Mouse (Mus musculus) CD8-positive naive resting alpha-beta T cell, adult 2 months (primary cell): ENCODE data around the gene Ddn.

Source experiments
- DNase-seq, 2 experiments: peaks; one replicate each; pipeline ENCODE4 v3.0.0; 2022; ENCODE audit warnings: low read depth in 2 of 2, low spot score in 2 of 2

The Ddn gene

GRCm38 (mm10) chr15:98799396-98799795 lies 9.9 kb downstream of the Ddn start:
- peak; percentile 73 to 74 for DNase-seq

- no peak for DNase-seq
Measured at GRCm38 (mm10) chr15:98798903-98799302, 10.4 kb downstream of the Ddn start.

- DNase-seq: no peak
Measured at GRCm38 (mm10) chr15:98797835-98798492, 11.3 kb downstream of the Ddn start.

GRCm38 (mm10) chr15:98796803-98797595 lies 12.3 kb downstream of the Ddn start:
- no peak for DNase-seq

GRCm38 (mm10) chr15:98793141-98793698 lies 16.1 kb downstream of the Ddn start:
- no peak for DNase-seq

GRCm38 (mm10) chr15:98792233-98793020 lies 16.9 kb downstream of the Ddn start:
- no peak for DNase-seq

- no peak for DNase-seq
Measured at GRCm38 (mm10) chr15:98791771-98792170, 17.5 kb downstream of the Ddn start.

- DNase-seq: no peak
Measured at GRCm38 (mm10) chr15:98791221-98791620, 18.1 kb downstream of the Ddn start.

GRCm38 (mm10) chr15:98790761-98791160 lies 18.5 kb downstream of the Ddn start:
- no peak for DNase-seq

GRCm38 (mm10) chr15:98789661-98790535 lies 19.4 kb downstream of the Ddn start, which contains the start of gene Wnt1:
TSS of gene Wnt1 (plus strand) at chr15:98789857.
- peak in 1 of 2 experiments; percentile 58 for DNase-seq

GRCm38 (mm10) chr15:98788972-98789660 lies 20.2 kb downstream of the Ddn start:
- no peak for DNase-seq

- DNase-seq: no peak
Measured at GRCm38 (mm10) chr15:98787930-98788329, 21.4 kb downstream of the Ddn start.

- DNase-seq: no peak
Measured at GRCm38 (mm10) chr15:98785744-98786143, 23.5 kb downstream of the Ddn start.

- DNase-seq: no peak
Measured at GRCm38 (mm10) chr15:98781166-98781565, 28.1 kb downstream of the Ddn start.

GRCm38 (mm10) chr15:98780573-98780972 lies 28.7 kb downstream of the Ddn start:
- no peak for DNase-seq

GRCm38 (mm10) chr15:98780075-98780474 lies 29.2 kb downstream of the Ddn start:
- no peak for DNase-seq

- no peak for DNase-seq
Measured at GRCm38 (mm10) chr15:98778806-98779205, 30.5 kb downstream of the Ddn start.

GRCm38 (mm10) chr15:98778191-98778770 lies 31.0 kb downstream of the Ddn start:
- no peak for DNase-seq

- no peak for DNase-seq
Measured at GRCm38 (mm10) chr15:98777762-98778161, 31.5 kb downstream of the Ddn start, which contains the start of gene Wnt10b. TSS of gene Wnt10b (minus strand) at chr15:98778150.
